Mouse (Mus musculus) mammary gland, adult 2 months (tissue): ENCODE measurements around the gene Socs1. TPM values are rescaled to one million over a fixed set of nuclear protein-coding genes. Genes with fewer than 3 reads are reported as not detected.

Source experiments
- polyA plus RNA-seq: library from polyadenylated mRNA; depleted of rRNA; stranded (reverse); fragments of >200 nt; gene quantifications from 2 replicates; pipeline ENCODE4 v1.2.3, GENCODE M21; 2012; ENCODE audit warnings: low replicate concordance; rRNA removed

Socs1 gene
- polyA plus RNA-seq, result 10.4 and 43.0 TPM in 2 replicates

DNA sequence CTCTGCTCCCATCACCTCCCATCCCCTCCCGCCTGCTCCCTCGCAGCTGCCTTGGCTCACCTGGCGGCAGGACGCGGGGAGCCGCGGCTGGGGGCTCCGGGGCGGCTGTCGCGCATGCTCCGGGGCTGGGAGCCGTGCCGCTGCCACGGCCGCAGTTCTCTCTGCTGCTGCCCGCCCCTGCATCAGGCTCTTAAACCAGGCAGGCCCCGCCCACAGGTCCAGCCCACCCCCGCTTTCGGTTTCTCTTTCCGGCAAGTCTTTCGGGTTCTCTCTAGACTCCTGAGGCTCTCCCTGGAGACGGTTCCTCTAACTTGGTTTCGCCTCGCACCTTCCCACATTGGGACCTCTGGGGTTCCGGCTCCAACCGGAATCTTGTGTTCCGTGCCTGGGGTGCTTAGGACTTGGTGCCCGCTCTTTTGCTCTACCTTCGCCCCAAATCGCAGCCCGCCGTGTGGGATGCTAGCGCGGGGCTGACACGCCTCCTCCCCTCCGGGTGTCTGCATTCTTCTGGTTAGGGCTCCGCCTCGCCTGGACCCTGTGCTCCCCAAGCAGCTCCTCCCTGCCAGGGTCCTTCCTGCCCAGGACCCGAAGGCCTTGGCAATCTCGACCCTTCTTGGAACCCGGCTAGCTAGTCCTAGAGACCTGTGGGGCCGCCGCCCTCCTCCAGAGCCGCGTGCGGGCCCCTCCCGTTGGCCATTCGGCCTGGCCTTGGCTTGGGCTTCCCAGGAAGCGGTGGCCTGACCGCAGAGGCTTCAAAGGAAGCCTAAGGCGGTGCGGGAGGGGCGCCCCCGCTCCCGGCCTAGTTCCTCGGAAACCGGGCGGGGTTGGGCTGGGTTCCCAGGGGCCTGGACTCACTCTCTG, at the start of gene Socs1:
Gene Socs1, minus strand, starts transcription at position 166 of the 861 bp plus-strand sequence.

DNA sequence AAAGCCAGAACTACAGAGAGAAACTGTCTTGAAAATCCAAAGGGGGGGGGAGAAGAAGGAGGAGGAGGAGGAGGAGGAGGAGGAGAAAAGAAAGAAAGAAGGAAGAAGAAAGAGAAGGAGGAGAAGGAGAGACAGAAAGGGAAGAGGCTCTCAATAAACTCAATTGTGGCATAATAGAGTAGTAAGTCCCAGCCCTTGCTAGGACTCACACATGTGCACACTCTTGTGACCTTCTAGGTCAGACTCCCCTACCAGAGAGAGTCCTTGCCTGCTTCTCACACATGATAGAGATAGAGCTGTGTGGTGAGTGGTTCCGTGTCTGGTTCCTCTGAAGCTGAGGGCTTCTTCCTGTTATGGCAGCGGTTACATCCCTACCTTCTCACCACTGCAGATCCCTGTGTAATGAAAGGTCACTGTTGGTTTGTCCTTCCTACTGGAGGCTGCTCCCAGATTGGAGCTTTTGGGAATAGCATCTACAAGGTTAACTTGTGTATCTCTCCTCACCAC, 27.6 kb upstream of the Socs1 start, which contains the start of gene Gm11172:
Gene Gm11172, plus strand, starts transcription at position 51 of the 507 bp plus-strand sequence.

DNA sequence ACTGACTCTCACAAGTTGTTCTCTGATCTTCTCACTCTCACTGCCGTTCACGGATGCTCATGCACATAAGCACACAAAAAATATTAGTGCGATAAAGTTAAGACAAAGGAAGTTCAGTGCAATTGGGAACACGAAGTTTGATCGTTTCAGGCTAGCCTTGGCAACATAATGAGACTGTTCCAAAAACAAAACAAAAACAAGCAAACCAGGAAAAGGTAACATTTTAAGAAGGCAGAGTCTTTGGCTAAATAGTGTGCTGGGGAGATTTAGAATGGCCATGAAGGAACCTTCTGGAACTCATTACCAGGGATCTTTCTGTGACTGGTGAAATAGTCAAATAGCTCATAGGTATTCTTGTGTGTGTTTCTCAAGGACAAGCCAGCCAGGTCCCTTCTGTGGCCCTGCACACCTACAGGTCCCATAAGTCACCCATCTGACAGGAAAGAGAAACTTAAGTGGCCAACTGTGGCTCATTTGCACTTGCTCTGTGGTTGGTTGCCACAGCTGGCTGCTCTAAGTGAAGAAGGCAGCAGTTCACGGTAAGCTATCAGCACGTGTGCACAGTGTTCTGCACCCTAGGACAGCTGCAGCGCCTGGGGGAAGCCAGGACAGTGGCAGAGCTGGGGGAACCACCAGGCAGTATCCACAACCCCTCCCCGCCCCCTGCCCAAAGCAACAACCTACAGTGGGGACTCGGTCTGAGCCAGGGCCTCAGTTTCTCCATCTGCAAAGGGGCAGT, 20.6 kb upstream of the Socs1 start, which contains the start of gene Prm1:
Gene Prm1, minus strand, starts transcription at position 51 of the 739 bp plus-strand sequence.

DNA sequence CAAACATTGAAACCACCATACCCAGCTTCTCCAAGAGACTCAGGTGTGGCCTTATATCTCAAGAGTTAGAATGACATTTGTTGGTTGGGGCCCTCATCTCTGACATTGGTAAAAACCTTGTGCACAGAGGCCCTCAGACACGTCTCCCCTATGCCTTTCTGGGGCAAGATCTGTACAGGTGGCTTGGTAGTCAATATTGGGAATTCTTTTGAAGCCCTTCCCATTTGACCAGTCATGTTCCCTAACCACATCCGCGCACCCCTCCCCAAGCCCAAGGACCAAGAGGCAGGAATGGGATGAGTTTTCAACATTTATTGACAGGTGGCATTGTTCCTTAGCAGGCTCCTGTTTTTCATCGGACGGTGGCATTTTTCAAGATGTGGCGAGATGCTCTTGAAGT, 10.7 kb upstream of the Socs1 start, which contains the start of gene Prm2:
Gene Prm2, minus strand, starts transcription at position 101 of the 400 bp plus-strand sequence.

DNA sequence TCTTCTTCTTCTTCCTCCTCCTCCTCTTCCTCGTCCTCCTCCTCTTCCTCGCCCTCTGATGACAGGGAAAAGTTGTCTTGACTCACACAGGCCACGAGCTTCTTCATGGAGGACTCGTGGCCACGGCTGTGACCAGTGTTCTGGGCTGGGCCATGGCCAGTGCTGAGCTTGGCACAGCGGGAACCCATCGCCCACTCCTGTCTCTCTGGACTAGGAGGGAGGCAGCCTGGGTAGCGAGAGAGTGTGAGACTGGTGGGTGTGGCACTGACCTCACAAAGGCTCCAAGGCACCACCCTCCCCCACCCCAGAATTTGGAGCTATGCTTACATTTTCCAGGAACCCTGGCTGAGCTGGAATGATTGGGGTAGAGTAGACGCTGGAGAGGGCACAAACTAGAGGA, 5.4 kb upstream of the Socs1 start, which contains the start of gene Prm3:
Gene Prm3, minus strand, starts transcription at position 213 of the 400 bp plus-strand sequence.

DNA sequence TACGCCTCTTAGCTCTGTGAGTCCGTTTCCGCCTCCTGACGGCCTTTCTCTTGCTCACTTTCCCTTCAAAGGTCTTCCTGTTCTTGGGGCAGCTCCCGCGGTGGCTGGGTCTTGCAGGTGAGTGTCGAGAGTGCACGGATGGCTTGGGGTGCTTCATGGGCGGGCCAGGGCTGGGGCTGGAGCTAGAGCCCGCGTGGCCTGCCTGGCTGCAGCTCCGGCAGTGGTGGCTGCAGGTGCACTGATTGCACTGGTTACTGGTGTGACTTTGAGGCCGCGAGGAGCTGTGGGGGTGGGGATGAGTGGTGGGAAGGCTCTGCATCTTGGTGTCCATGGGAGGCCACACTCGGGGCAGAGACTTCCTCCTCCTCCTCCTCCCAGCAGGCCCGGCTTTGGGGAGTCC, 2.9 kb upstream of the Socs1 start, which contains the start of gene Tnp2:
Gene Tnp2, minus strand, starts transcription at position 390 of the 400 bp plus-strand sequence.

Other genes with a start within 250 kb of the Socs1 start
- 53.9 and 103 TPM in 2 replicates for gene Dexi, start 242.5 kb downstream of the Socs1 start, polyA plus RNA-seq
- gene Clec16a, start 240.2 kb downstream of the Socs1 start, polyA plus RNA-seq, result 14.3 and 25.5 TPM in 2 replicates
- gene Tnp2, start 3.1 kb upstream of the Socs1 start, polyA plus RNA-seq, result 0.99 and 1.8 TPM in 2 replicates
- not detected in 2 replicates for gene Prm3, start 5.4 kb upstream of the Socs1 start, polyA plus RNA-seq
- gene Prm2, start 10.6 kb upstream of the Socs1 start, polyA plus RNA-seq, result 0.68 and 1.0 TPM in 2 replicates
- 0.72 and 1.1 TPM in 2 replicates for gene Prm1, start 20.3 kb upstream of the Socs1 start, polyA plus RNA-seq
- gene Gm11172, start 27.4 kb upstream of the Socs1 start, polyA plus RNA-seq, result not detected in 2 replicates
- 0.63 and 4.0 TPM in 2 replicates for gene Rmi2, start 49.5 kb upstream of the Socs1 start, polyA plus RNA-seq